Mouse (Mus musculus) megakaryocyte, embryonic 14.5 days (primary cell): Measurements from ENCODE around the gene Spag17.

Experiments
- FLI1 ChIP-seq: IDR thresholded peaks from 2 replicates; pipeline ENCODE4 v1.6.1; 2012; ENCODE audit warnings: low read length, inconsistent platforms, mixed read lengths
- GATA1 ChIP-seq: IDR thresholded peaks from 3 replicates; pipeline ENCODE4 v1.6.1; 2012; ENCODE audit warnings: mixed read lengths, low read length, inconsistent platforms, borderline replicate concordance

GRCm38 (mm10) chr3:99945171-99945570, 60.0 kb downstream of the Spag17 start:
- TF ChIP-seq GATA1 (no peak), FLI1 (no peak)
